Mouse (Mus musculus): ENCODE data around the gene Cass4.

DNA sequence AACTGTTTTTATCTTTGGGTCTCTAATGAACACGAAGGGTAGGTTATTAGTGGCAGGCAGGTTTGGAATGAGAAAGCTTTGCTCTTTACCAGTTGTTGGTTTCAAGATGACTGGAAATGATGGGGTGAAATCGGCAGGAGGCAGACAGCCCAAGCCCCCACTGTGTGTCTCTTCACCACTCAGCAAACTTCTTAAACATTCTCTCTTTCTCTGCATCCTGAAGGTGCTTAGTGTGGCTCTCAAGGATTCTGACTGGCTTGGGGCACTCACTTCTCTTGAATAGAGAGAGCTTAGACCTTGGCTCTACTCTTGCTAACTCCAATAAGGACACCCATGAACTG is 428 bp downstream of the Cass4 start:
- TF ChIP-seq CTCF (conservative IDR thresholded peaks at IDR 0.05; ENCODE audit: insufficient read depth, insufficient read length, low read depth, low read length) (no peak), POLR2A (IDR thresholded peaks at IDR 0.05; ENCODE audit: low read depth, low read length) (no peak)

Measured in kidney, adult 2 months (tissue).